Mouse (Mus musculus) c-Kit-positive CD71-negative TER-119-negative erythroid progenitor cells, embryonic 14.5 days (primary cell): Measurements from ENCODE around the gene Ripply2.
"Not testable (repeated sequence)": the region's sequence is repeated elsewhere in the genome, so short reads cannot be mapped to it uniquely, and the experiment has no call there.

Experiments
- DNase-seq: peaks from one replicate; pipeline ENCODE4 v3.0.0-alpha.2; 2013; ENCODE audit warnings: low read depth

Ripply2 gene

DNA sequence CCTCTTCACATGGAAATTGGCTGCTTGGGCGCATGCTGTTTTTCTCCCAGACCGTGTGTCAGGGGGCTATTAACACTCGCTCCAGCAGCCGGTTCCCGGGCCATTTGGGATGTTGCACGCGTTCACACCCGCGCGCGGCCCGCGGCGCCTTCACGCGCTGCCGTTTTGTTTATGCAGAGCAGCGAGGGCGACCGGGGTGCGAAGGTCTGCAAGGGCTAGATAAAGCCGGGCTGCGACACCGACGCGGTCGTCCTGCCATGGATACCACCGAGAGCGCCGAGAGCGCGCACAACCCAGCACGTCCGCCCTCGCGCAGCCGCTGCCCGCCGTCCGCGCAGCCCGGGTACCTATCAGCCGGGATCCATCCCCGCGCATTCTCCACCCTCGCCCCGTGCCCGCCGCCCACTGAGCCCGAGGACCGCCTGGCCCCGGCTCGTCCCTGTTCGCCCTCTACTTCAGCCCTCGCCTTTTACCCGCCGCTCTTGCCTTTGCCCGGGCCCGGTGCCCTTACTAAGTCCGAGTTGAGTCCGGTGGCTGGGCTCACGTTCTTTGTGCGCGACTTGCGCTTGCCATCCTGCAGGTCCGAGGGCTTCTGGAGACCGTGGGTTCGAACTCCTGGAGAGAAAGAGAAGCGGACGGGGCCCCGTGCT lies at the start of gene Ripply2:
TSS of gene Ripply2 (plus strand) at position 250 of the 650 bp plus-strand sequence.
- no peak for DNase-seq

DNA sequence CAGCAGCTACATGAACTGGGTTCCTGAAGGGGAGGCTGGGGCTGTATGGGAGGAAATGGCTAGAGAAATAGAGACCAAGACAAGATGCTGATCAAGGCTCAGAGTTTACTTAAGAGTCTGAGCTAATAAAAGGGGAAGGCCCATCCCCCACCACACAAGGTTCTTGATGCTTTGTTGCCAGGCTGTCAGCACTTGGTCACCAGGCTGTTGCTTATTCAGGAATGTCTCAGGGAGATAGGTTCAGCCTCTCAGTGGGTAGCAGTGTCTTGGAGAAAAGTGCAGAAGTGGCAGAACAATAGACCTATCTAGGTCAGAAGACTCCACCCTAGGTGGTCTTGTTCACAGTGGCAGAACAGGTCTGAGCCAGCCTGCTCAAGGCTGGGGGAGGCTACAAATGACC lies 42.9 kb upstream of the Ripply2 start:
- DNase-seq, result not testable (repeated sequence)

DNA sequence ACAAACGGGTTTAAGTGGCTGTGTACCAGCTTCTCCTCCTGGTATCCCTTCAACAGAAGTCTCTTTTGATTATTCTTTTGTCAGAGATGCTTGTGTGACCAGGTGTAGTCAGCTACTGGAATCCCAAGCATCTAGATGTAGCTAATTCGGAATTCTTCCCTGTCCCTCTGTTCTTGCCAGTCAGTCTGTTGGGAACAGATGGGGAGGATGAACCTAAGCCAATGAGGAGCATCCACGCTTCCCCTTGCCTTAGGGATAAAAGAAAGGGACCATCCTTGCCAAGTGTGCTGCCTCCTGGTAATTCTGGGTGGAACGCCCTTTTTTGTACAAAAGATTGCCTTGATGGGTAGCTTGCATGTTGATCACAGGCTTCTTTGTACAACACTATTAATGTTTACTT lies 41.8 kb upstream of the Ripply2 start:
- DNase-seq, result no peak

DNA sequence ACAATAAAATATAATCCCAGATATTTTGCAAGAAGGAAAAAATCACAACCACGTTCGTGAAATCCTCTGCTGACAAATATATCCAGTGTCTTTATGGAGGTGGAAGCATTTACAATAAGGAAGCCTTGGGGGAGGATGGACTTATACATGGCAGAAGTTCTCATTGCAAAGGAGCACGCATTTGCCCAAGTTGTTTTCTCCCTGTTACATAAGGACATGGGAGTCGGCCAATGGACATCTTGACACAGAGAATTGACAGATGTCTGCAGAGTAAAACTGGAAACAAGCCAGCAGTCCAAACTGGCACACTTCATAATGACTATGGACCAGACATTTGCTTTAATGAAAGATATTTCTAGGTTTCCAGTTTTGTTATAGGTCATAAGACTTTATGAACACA lies 38.4 kb upstream of the Ripply2 start:
- DNase-seq, result no peak

DNA sequence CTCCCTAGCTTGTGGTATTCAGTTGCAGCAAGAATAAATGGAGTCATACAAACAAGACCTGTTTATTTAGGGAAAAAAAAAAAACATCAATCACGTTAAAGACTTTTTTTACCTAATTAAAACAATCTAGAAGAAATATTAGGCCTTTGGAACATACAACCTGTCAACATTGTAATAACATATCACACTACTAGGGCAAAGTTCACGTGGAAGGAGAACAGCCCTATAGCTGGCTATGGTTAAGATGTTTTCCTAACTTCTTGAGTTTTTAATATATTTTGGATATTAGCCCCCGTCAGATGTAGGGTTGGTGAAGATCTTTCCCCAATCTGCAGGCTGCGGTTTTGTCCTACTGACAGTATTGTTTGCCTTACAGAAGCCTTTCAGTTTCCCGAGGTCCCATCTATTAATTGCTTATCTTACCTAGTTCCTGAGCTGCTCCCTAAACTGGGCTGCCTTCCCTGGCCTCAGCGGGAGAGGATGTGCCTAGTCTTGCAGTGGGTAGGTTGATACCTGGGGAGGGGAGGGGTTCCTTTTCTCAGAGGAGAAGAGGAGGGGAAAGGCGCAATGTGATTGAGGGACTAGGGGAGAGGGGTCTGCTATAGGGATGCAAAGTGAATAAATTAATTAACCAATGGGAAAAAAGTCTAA lies 37.0 kb upstream of the Ripply2 start:
- DNase-seq, result no peak

DNA sequence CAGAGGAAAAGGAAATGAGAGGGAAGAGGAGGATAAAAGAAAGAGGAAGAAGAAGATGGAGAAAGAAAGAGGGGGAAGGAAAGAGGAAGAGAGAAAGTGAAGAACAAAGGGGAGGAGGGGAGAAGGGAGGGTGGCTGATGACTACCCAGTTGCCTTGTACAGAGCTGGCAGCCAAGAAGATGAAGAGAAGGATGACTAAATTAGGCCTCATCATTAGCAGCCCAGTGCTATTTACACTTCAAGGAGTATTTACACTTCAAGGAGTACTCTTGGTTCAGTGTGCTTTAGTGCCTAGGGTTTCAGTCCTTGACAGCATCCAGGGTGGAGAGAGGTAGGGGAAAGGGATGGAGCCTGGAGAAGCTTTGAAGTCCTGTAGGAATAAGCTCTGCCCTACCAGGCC lies 35.3 kb upstream of the Ripply2 start:
- no peak for DNase-seq

DNA sequence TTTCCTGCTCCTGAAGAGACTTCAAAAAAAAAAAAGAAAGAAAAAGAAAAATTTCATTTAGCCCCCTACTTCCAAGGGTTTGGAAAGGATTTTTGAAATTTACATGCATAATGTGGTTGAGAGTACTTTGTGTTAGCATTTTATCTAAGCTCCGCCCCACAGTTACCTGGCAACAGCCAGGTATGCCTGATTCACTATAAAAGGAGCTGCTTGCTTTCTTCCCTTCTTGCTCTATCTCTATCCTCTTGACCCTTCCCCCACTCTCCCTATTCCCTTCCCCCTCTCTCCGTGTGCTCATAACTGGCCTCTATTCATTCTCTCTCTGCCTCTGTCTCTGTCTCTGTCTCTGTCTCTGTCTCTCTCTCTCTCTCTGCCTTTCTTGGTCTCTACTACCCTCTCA lies 34.4 kb upstream of the Ripply2 start:
- DNase-seq, result no peak

DNA sequence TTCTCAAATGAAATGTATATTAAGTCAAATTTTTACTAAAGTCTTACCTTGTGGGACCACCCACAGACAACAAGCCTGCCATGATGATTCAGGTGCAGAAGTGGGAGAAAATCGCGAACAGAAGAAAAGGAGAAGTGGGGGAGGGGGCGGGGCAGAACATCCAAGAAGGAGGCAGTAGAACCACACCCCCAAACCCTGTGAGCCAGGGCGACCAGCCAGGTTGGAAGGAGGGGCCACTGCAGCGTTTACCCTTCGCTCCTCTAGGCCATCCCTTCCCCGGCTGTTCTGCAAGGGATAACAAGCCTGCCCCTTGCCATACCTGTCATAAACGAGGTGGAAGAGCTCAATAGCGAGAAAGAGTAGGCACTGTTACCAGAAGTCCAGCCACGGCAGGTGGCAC lies 33.8 kb upstream of the Ripply2 start:
- no peak for DNase-seq

DNA sequence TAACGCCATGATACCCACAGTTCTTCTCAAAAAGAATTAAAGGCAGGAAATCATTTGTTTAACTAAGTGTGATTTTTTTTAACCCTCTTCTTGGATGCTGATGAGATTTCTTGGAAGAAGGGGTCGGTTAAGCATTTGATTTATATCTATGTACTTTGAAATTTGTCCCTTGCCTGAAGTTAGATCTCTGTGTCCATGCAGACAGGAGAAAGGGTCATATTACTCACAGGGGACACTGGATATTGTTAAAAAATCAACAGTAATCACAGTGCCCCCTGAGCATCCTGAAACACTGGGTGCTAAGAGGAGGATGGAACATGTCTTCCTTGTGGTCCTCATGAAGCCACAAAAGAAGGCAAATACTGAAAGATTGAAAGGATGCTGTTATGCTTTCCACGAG lies 30.8 kb upstream of the Ripply2 start:
- DNase-seq, result no peak

DNA sequence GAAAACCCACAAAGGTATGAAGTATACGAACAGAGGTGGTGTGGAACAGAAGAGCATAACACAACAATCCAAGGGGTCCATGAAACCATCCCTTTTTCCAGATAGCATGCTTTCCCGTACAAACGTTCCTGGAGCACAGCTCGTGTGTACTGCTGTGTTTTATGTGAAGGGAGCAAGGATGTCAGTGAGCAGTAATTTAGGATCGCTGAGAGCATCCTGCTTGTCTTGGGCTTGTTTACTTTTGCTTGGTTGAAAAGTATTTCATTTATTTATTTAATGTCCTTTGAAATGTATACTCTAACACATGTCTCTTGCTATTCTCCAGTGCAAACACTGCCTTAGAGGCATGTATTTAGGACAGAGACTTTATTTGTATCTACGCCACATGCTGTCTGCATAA lies 30.2 kb upstream of the Ripply2 start:
- DNase-seq, result no peak

DNA sequence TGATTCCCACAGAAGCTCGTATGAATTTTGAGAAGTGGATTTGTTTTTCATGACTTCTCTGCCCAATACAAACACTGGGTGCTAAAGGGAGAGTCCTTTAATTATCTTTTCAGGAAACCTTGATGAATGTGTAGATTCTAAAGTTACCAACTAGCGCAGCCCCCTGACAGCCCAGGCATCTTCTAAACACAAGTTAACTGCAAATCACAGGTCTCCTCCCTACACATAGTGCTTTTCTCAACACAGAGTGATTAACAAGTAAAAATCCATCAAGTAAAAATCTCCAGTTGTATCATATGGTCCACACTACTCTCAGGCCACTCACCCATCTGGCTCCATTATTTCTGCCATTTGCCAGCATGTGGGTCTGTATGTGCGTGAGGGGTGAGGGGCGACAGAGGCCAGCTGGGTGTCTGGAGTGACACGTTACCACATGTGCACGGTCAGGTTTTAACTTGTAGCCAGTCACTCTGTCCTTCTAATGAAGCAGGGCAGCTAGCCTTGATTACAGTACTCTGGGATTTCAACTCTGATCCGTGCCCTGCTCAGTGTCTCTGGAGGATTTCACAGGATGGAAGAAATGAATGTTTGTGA lies 28.5 kb upstream of the Ripply2 start:
- DNase-seq, result no peak

DNA sequence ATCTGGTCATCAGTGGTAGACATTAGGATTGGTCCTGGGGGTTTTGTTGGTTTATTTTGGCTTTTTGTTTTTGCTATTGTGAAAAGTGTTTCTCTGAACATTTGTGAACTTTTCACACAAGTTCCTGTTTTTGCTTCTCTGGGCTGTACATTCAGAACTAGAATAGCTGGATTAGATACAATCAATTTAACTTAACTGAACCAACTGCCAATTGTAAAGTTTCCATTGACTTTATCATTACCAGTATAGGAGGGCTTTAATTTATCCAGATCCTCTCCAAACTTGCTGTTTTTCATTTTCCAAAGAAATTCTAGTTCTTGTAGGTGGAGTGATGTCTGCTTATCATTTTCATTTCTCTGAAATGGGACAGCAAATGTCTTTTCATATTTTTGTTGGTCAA lies 25.5 kb upstream of the Ripply2 start:
- DNase-seq, result no peak

DNA sequence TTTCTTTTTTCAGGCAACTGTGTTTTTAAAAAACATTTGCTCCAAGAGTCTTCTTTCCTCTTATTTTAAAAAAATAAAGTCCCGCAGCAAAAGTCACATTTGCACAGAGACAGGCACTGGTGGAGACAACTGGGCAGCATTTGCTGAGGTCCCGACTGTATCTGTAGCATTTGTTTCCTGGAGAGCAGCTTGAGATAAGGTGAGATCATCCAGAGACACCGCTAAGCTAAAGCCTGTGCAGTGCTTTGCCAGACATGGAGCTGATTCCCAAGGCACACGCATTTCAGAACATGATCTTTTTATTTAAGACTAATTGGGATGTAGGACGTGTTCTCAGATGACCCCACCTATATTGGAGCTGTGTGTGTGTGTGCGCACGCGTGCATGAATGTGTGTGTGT lies 23.6 kb upstream of the Ripply2 start:
- DNase-seq, result no peak

DNA sequence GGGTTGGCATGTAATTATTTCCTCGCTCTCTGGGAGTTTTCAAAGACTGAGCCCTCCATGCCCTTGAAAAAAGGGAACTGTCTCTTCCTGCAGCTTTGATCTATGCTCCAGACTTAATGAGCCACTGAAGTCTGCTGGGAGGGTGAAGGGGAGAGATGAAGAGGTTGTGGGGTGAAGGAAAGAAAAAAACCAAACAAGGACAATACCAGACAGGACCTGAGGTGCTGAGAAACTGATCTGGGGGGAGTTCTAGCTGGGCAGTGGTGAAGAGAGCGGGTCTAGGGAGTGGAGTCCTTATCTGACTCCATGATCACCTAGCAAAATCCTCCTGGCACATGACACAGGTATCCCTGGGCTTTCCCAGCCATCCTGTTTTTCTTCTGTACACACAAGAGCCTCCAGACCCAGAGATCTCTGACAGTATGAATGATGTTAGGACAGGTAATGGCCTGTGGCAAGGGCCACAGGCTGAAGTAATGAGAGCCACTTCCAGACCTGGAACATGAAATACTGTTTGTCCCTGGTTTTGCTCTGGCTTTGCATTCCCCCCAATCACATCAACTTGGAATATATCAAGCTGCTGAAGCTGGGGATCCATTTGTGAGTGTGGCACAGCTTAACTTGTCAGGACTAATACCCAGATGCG lies 18.2 kb upstream of the Ripply2 start:
- DNase-seq, result no peak

DNA sequence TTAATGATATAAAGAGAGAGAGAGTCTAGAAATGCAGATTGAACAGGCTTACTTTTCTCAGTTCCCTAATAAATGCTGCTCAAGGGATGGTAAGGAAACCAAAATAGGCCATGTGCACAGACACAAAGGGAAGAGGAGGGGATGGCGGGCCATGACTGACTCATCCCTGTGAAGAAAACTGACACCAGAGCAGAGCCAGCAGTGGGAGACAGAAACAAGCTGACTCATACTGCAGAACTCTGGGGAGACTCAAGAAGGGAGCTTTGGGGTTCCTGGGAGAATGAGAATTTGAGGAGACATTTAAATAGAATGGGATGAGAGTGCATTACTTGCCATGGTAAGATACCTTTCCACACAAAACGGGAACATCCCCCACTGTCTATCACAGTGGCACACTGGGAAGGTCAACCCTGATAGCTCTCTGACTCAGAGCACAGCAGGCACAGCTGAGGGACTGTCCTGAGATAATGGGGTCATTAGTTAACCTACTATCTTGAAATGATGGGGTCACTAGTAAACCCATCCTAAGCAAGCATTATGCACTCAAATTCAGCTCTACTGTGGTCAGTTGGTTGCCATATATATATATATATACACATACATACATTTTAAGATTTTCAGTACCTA lies 15.3 kb upstream of the Ripply2 start:
- no peak for DNase-seq

DNA sequence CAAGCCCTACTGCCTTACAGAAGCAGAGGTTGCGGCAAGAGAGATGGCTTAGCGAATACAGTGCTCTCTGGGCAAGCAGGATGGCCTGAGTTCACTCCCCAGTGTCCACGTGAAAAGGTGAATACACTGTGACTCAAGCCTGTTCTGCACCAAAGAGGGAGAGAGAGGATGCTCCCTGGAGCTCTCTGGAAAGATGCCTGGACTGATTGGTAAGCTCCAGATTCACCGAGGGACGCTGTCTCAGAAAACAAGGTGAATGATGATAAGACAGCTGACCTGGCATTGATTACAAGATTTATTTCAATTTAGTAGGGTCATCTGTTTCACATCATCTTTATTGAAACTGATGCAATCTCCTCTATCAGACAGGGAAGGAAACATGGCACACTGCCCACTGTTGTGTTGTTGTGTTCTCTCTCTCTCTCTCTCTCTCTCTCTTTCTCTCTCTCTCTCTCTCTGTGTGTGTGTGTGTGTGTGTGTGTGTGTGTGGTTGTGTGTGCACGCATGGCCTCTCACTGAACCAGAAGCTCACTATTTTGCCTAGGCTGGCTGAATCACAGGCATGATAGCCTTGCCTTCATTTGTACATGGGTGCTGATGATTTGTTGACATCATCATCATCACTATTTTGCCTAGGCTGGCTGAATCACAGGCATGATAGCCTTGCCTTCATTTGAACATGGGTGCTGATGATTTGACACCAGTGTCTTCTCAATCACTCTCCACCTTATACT lies 10.5 kb upstream of the Ripply2 start:
- DNase-seq, result no peak

DNA sequence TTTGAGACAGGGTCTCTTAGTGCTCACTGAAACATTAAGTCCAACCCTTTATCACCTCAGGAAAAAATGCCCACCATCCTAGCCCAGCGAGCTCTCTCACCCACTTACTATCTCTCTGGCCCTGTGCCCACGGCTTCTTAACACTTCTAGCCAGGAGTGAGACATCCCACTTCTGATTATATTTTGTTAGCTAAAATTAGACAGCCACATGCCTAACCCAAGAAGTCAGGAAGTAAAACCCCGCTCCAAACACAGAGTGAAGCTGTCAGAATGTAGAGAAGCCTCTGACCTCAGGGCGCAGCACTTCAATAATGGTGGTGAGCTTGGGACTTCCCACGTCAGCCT lies 9.9 kb upstream of the Ripply2 start:
- no peak for DNase-seq

DNA sequence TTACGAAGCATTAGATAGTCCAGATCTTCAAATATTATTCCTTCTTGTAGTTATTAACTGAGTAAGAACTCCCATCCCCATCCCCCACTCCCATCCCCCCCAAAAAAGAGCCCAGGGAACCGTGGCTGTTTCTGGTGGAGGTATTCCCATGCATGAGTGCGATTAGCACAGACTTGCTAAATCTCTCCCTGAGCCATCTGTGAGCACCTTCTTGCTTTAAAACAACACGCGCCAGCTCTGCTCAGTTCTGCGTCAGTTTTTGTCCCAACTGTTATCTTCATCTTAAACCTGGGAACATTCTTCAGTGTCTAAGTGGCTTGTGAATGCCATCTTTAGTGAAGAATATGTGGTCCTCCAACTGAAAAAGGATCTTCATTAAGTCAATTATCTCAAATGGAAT lies 6.8 kb upstream of the Ripply2 start:
- no peak for DNase-seq

DNA sequence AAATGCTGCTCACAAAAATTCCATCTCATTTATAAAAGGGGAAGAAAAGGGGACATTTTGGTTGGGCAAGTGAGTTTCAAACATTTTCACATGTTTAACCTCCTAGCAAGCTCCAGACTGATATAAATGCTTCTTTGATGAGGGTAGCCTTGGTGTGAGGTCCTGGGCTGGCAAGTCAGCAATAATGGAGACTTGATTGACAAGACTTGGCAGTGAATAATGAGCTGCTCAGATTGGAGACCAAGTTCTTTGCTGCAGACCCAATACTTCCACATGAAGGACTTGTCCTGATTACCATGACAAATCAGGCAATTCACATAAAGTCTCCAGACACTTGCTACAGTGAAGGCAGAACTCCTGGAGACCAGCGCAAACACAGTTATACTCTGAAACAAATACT lies 6.4 kb upstream of the Ripply2 start:
- no peak for DNase-seq

DNA sequence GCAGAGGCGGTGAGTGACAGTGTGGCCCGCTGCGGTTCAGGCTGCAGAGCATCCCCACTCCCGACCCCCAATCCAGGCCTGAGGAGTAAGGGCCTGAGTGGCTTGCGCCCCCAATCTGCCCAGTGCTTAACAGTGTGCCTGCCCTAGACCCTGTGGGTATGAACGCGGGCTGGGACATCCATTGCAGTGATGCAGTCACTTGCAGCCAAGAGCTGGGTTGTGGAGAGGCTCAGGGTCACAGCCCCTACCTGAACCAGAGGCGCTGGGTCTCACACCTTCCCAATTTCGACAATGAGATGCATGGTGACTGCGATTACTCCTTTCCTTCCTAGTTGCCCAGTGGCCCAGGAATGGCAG lies 579 bp downstream of the Ripply2 start:
- DNase-seq, result no peak

DNA sequence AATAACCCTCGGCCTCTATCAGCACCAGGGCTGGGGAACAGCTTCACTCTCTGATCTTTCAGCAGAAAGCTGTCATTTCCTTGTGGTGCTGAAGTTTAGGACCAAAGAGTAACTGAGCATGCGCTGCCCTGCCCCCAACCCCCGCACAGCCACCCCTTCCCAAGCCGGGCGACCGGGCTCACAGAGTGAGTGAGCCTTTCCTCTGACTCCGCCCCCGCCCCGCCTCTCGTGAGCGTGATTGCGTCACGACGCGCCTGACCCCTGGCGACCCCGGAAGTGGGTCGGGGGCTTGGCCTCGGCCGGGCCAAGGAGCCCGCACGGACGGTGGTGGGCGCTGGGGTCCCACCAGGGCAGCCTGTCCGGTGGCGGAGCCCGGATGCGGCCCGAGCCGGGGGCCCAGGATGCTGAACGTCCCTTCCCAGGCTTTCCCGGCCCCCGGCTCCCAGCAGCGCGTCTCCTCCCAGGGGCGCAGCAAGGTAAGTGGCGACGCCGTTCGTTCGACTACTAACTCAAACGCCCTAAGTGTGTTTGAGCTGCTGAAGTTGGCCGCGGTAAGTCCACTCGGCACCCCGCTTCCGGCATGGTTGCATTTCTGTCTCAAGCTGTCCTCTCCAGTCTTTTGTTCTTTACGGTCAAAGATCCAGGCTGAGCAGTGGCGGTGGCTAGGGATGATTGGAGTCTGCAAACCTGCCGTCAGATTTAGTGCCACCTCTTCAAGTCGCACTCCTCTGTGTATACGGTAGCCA lies 6.6 kb downstream of the Ripply2 start, which contains the start of gene Cyb5r4:
TSS of gene Cyb5r4 (plus strand) at position 237 of the 746 bp plus-strand sequence.
- DNase-seq, result peak; percentile 92

DNA sequence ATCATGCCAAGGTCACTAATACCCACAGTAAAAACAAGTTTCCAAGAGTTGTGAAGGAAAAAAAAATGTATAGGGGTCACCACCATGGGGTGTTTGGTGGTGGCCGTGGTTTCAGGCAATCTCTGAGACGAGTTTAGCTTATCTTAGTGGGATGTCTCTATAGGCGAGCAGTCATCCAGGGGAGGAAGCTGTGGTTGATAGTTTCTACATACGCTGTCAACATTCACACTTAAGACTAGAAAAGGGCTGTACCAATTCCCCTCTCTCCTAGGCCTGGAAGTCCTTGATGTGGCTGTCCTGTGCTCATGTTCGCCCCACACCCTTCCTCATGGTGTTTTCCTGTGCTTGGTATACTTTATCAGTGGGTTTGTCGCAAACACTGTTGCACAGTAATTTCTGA lies 10.4 kb downstream of the Ripply2 start:
- no peak for DNase-seq
